In the genomic region with DNA sequence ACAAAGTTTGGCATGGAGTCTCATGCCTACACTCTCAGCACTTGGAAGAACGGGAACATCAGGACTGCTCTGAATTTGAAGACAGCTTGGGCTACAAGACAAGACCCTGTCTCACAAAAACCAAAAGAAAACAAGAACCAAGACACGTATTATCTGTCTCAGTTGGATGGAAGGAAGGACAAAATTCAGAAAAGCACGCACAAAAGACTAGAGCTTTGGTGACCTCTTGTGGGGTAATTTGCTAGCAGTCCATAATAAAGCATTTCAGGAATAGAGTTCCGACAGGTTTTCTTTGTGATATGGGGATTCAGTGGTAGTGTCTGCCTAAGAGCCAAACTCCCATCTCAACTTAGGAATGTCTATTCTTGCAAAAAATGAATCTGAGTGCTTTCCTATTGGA, we compare ENCODE assay signal across 8 mouse cellular contexts. TPM values are rescaled to one million over a fixed set of nuclear protein-coding genes. Genes with fewer than 3 reads are reported as not detected.
DNase-seq lines count a peak whose midpoint lies in the region; ATAC-seq lines count a peak whose summit lies in the region.

No protein-coding gene starts in this region.

- H3K4me2 ChIP-seq in forebrain, embryonic 14.5 days (ENCODE audit: low read length), result no peak overlapping the region
- H3K4me2 ChIP-seq in forebrain, embryonic 11.5 days (ENCODE audit: low read depth, low read length, severe bottlenecking), result no peak overlapping the region
- H3K4me2 ChIP-seq in intestine, embryonic 16.5 days (ENCODE audit: low read depth, low read length), result no peak overlapping the region

- H3K27ac ChIP-seq in forebrain, embryonic 14.5 days (ENCODE audit: low read depth, low read length), result no peak overlapping the region
- H3K27ac ChIP-seq in forebrain, embryonic 11.5 days (ENCODE audit: low read depth, low read length), result no peak overlapping the region
- no peak overlapping the region for H3K27ac ChIP-seq in intestine, embryonic 16.5 days (ENCODE audit: low read length)

- 43% methylated on average over 4 of the region's 4 CpGs for WGBS in forebrain, embryonic 14.5 days
- 41% methylated on average over 4 of the region's 4 CpGs for WGBS in forebrain, embryonic 11.5 days
- 30% methylated on average over 4 of the region's 4 CpGs for WGBS in intestine, embryonic 16.5 days

- ATAC-seq in forebrain, embryonic 14.5 days, result peak; percentile 34; the same call in 1 of the 2 replicates
- ATAC-seq in forebrain, embryonic 11.5 days (replicated peaks; ENCODE audit: low FRiP score), result no peak
- 0 out of 2 replicates have a peak, but pooled peaks have one; percentile 42 for ATAC-seq in common myeloid progenitor, adult 5-6 weeks (replicated peaks; ENCODE audit: low read depth, poor library complexity, severe bottlenecking)
- ATAC-seq in intestine, embryonic 16.5 days, result no peak

- no peaks in the 10 kb centered on the region for H3K36me3 ChIP-seq in forebrain, embryonic 14.5 days (ENCODE audit: control insufficient read depth, insufficient read depth, low read length)
- H3K36me3 ChIP-seq in forebrain, embryonic 11.5 days (ENCODE audit: control insufficient read depth, insufficient read depth, low read length), result no peaks in the 10 kb centered on the region
- H3K36me3 ChIP-seq in intestine, embryonic 16.5 days (ENCODE audit: control insufficient read depth, insufficient read depth, low read length), result no peaks in the 10 kb centered on the region

- H3K4me3 ChIP-seq in forebrain, embryonic 14.5 days (ENCODE audit: low read depth, low read length), result no peak overlapping the region
- no peak overlapping the region for H3K4me3 ChIP-seq in forebrain, embryonic 11.5 days (ENCODE audit: low read depth, low read length)
- H3K4me3 ChIP-seq in intestine, embryonic 16.5 days (ENCODE audit: low read length), result no peak overlapping the region

- no peaks in the 10 kb centered on the region for H3K27me3 ChIP-seq in forebrain, embryonic 14.5 days (replicated peaks; ENCODE audit: control insufficient read depth, insufficient read depth, low read length)
- H3K27me3 ChIP-seq in forebrain, embryonic 11.5 days (ENCODE audit: control insufficient read depth, insufficient read depth, low read length), result no peaks in the 10 kb centered on the region
- H3K27me3 ChIP-seq in intestine, embryonic 16.5 days (replicated peaks; ENCODE audit: control insufficient read depth, insufficient read depth, low read length), result no peaks in the 10 kb centered on the region

- H3K4me1 ChIP-seq in forebrain, embryonic 14.5 days (ENCODE audit: control insufficient read depth, insufficient read depth, low read length), result no peaks in the 10 kb centered on the region
- no peaks in the 10 kb centered on the region for H3K4me1 ChIP-seq in forebrain, embryonic 11.5 days (replicated peaks; ENCODE audit: control insufficient read depth, insufficient read depth, low read length)
- H3K4me1 ChIP-seq in intestine, embryonic 16.5 days (ENCODE audit: control insufficient read depth, insufficient read depth, low read length), result no peaks in the 10 kb centered on the region

- H3K9me3 ChIP-seq in forebrain, embryonic 14.5 days (replicated peaks; ENCODE audit: control insufficient read depth, low read length), result no peaks in the 10 kb centered on the region
- no peaks in the 10 kb centered on the region for H3K9me3 ChIP-seq in forebrain, embryonic 11.5 days (ENCODE audit: control insufficient read depth, low read length)
- H3K9me3 ChIP-seq in intestine, embryonic 16.5 days (ENCODE audit: control insufficient read depth, low read length), result no peaks in the 10 kb centered on the region

- intact Hi-C loops in left cerebral cortex, postnatal 4 days (cut with DNase I), result loop anchor here (2.0 kb wide), 1 partner anchor 523 kb away; no protein-coding TSS in a partner anchor

- DNase-seq in forebrain, embryonic 14.5 days (ENCODE audit: low spot score), result peak; percentile 69
- no peak for DNase-seq in forebrain, embryonic 11.5 days (ENCODE audit: low spot score)
- DNase-seq in left cerebral cortex, adult 11 months (ENCODE audit: low spot score), result peak; percentile 34
- no peak for DNase-seq in left cerebral cortex, postnatal 4 days
- peak; percentile 52 for DNase-seq in lung, postnatal 36 days
- no peak for DNase-seq in cerebellum, adult 9-11 months

- no peak overlapping the region for H3K9ac ChIP-seq in forebrain, embryonic 14.5 days (ENCODE audit: low read length)
- no peak overlapping the region for H3K9ac ChIP-seq in forebrain, embryonic 11.5 days (ENCODE audit: low read length)
- H3K9ac ChIP-seq in intestine, embryonic 16.5 days (ENCODE audit: low read depth, low read length), result no peak overlapping the region

RNA-seq across cellular contexts. Expression of a gene that starts 24.5 kb away (rescaled TPM):
- polyA plus RNA-seq in forebrain, embryonic 14.5 days (2014; fragmentation: Nextera tagmentation; extraction: Ambion mirVana), result 56.9 and 67.0 TPM in 2 replicates
- polyA plus RNA-seq in forebrain, embryonic 11.5 days (2014; fragmentation: Nextera tagmentation; extraction: Ambion mirVana), result 24.1 and 28.9 TPM in 2 replicates
- 100 to 1,000 TPM; 191 to 231 TPM for total RNA-seq in left cerebral cortex, postnatal 4 days (2021)
- total RNA-seq in common myeloid progenitor, adult 5-6 weeks (2017), result 10.6 and 11.3 TPM in 2 replicates
- polyA plus RNA-seq in intestine, embryonic 16.5 days (2015; fragmentation: Nextera tagmentation; extraction: Ambion mirVana), result 5.0 and 5.8 TPM in 2 replicates

Comparison
In these comparisons a context has a peak if more than half of its experiments do, and no peak if none do; other contexts are left out.
1. ATAC-seq: peak in forebrain, embryonic 14.5 days (single experiment) and common myeloid progenitor, adult 5-6 weeks (single experiment); none in forebrain, embryonic 11.5 days (single experiment) and intestine, embryonic 16.5 days (single experiment).
2. DNase-seq: peak in forebrain, embryonic 14.5 days (single experiment), left cerebral cortex, adult 11 months (single experiment) and lung, postnatal 36 days (single experiment); none in forebrain, embryonic 11.5 days (single experiment), left cerebral cortex, postnatal 4 days (single experiment) and cerebellum, adult 9-11 months (single experiment).